Mouse (Mus musculus) layer of hippocampus, postnatal 36 days (tissue): ENCODE data around the gene Parn. TPM values are rescaled to one million over a fixed set of nuclear protein-coding genes. Genes with fewer than 3 reads are reported as not detected.

Source experiments
- DNase-seq, 2 experiments: peaks; one replicate each; pipeline ENCODE4 v3.0.0; 2022
- total RNA-seq, 2 experiments: library from RNA; stranded (reverse); gene quantifications; 2 replicates each; pipeline ENCODE4 v1.2.3; 2021

Gene Parn
- total RNA-seq, 2 experiments from 2014 or later = 24.2 to 25.4 TPM

DNA sequence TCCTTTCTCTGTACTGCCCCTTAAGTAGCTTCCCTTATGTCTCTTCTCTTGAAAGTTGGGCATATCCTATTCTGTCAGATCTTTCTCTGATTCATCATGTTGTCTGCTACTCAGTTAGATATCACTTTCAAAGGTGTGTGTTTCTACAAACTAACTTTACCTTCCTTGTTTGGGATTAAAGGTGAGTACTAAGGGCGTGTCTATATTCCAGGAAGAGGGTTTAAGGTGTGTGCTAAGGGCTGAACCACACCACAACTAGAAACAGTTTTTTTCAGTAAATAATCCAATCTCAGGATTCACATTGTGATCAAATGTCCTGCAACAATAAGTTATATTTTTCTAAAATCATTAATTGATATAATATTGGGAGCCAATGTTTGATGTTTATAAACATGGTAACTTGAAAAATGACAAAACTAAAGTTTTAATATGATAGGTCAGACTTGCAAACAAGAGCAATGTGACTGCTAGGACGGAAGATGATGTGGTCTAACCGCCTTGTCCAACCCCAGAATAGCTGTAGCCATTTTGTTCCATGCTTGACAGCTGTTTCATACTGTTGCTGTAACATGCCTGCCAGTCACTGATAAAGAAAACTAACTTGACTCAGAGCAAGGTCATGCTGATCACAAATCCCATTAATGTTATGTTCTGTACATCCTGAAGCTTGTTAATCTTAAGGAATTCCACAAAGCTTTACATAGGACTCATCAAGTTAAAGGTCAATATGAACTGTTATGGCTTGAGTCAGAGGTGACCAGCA lies 46.0 kb downstream of the Parn start:
- DNase-seq = no peak

DNA sequence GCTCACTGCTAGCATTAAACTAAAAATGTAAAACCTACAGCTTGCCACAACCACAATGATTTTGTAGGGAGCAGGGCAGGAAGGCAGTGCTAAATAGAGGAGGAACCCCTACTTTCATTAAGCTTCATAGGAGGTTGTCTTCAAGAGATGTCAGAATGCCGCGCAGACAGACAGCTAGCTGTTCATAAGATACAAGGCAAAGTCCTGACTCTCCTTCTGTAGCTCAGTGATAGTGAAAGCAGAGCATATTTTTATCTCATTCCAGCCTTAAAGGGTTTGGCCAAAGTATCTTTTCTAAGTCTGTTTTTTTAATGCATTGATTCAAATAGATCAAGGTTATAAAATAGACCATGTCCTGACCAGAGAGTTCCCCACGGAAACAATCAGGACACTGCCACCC lies 47.8 kb downstream of the Parn start:
- no peak for DNase-seq

DNA sequence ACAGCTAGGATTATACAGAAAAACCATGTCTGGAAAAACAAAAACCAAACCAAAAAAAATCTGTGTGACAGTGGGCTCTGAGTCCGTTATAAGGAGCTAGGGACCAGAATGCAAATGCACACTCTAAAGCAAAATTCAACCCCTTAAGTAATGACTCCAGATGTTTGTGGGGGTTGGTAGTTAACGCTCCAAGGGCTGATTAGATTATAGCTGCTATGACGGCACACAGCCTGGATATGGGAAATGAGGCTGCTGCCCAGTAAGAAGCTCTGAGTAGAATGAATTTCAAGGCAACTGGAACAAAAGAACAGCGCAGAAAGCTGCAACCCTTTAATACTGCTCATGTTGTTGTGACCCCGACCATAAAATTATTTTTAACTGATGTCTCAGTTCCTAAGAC lies 52.7 kb downstream of the Parn start:
- no peak for DNase-seq

DNA sequence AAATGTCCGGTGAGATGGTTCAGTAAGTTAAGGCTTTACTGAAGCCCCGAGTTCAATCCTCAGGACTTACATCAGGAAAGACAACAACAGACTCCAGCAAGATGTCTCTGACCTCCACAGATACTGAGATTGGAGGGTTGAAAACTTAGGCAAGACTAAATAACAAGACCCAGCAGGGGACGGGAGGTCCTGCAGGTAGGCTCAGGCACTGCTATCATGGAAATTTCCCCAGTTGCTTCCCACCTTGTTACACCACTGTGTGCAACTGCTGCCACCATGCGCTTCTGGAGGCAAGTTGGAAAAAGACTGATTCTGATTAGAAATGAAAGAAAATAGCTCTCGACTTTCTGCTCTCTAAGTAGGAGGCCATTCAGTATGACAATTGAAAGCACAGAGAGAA lies 55.4 kb downstream of the Parn start:
- no peak for DNase-seq

DNA sequence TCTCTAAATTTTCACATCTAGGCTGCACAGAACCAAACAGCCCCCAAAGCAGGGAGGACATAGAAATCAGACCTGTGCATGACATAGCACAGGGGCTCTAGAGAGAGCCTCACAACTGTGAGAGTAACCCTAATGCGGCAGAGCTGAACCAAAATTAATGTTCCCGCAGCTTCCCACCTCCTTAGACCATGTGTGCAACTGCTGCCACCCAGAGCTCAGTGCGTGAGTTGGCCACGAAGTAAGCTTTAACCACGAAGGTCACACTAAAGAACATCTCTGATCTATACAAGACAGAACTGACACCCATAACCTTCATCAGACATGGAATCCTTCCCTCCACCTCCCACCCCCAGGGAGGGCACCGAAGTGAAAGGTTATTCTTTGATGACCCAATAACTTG lies 55.9 kb downstream of the Parn start:
- no peak for DNase-seq

DNA sequence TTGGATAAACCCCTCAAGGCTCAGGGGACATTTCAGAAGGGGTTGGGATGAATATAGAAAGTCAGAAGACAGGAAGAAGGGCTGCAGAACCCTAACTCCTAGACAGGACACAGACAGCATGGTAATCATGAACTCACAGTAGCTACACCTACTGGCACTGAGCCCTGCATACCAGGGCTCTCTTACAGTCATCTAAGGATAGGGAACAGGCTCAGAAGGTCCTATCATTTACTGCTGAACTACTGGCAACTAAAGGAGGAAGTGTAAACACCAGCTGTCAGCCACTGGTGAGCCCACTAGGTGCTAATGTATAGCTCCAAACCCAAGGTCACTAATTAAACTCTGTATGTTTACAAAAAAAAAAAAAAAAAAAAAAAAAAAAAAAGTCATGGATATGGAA lies 56.6 kb downstream of the Parn start:
- no peak for DNase-seq

DNA sequence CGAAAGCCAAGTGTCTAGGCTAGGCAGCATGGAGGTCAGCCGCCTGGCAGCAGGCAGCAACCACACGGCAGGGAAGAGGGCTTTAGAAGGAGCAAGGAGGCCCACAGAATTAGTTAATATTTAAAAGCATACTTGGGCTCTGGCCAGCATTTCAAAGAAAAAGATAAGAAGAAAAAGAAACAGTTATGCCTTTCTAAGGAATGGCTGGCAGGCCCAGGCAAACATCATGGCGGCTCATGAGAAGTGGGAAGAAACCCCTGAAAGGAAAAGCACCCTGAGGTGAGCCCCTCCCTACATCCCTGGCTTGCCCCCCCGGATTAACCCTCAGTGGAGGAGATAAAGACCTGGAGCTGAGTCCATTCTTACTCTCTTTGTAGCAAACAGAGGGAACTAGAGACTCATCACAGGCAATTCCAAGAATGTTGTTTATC lies 57.0 kb downstream of the Parn start:
- DNase-seq = no peak

DNA sequence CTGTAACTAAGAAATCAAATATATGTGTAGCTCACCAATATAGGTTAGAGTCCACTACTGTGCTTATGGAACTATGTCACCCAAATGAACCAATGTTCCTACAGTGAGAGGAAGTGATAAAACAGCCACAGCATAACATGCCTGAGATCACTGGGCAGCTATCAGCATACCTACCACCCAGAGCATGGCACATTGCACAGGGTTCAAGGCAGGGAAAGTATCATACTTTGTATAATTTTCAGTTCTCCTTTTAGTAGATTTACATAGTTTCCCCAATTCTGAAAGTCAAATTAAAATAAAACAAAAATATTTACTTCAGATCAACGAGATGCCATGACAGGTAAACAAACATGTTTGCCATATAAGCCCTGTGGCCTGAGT lies 59.3 kb downstream of the Parn start:
- DNase-seq = no peak

DNA sequence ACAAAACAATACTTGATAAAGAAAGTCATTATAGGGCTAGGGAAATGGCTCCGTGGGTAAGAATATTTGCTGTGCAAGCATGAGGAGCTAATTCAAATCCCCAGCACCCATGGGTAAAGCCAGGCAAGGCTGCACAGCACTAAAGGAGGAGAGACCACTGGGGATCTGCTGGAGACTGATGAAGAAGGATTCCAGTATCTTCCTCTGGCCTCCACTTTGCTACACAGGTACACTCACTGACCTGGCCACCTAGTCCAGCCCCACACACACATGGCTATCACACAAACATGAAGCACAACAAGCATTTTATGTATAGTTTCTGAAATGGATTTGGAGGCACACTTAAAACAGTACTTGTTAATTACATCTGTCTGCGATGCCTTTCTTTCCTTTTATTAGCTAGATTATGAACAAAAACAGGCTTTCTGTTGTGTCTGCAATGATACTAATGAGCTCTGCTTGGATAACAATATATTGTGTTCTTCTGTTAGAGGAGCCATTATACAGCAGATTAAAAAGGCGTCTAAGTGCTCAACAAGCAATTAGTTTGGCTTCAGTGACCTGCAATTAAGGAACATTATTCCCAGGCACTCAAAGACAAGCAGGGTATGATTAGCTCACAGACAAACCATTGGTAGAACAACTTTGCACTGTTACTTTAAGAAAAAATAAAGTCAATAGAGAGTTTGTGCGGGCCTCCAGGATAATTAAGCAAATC lies 59.8 kb downstream of the Parn start:
- DNase-seq = no peak

DNA sequence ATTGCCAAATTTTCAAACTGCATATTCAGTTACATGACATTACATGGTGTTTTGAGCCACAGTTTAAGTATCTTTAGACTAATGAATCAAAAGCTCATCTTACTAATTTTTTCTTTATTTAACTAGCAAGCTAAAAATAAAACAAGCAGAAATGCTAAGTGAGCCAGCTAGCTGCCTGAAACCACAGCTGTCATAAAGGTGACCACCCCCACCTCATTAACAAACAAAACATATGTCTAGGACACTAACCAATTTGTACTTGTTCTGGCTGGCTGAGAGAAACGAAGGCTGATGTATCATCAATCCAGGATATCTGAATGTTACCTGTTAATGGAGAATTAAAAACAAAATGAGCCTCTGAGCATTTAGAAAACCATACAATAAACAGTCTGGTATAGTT lies 65.2 kb downstream of the Parn start:
- no peak for DNase-seq

DNA sequence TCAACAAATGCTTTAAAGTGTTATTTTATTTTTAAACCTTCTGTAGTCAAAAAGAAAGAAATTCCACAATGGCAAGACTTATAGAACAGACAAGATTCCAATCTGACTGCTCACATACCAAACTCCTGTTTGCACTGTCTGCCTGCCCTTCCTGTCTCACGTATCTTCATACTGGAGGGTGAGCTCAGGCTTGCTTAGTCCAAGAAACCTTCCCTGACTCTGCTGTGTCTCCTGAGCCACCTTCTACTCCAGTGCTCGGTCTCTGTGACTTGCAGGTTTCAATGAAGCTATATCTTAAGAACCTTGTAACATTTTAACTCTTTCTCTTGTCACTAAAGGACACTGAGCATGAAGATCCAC lies 78.9 kb downstream of the Parn start:
- no peak for DNase-seq

DNA sequence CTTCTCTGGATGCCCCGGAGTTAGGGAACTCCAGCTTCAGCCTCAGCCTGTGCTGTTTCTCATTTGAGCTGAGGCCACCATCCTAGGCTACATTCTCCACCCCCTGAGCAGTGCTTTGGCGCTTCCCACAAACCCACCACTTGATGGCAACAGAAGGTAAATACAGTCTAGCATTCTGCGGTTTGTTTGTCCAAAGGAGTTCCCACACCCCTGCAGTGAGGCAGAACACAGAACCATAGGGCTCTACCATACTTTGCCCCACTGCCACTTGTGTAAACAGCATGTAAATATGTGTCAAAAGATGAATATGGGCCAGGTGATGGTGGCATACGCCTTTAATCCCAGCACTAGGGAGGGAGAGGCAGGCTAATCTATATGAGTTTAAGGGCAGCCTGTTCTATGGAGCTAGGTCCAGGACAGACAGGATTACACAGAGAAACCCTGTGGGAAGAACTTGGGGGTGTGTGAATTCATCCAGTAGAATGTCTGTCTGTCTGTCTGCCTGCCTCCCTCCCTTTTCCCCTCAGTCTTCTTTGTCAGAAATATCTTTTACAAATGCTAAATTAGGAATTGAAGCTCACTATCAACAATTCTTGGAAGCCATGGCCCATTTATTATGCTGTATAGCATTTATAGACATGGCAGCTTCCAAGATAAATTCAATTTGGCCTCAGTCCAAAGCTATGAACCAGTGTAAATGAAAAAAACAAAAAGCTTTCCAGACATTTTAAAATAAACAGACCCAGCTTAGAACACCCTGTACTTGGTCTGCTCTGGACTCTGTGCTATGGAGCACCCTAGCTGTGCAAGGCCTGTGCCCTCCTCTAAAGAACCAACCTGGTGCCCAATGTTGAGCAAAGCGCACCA lies 79.6 kb downstream of the Parn start:
- DNase-seq = no peak

DNA sequence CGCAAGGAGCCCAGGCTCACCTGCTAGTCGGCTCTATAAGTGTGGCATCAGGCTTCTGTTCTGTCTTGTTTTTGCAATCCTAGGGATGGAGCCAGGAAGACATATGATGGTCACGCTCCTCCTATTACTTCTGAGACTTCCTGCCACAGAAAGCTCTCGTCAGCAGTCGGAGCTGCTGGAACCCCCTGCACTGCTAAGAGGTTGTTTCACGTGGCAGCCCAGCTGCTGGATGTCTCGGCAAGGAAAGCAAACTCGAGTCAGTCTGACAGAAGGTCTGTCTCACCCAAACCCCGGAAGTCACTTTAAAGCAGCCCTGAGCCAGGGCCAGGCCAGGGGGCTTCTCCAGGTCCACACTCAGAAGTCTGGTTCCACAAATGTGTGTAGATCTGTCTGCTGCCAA lies 82.7 kb downstream of the Parn start:
- no peak for DNase-seq

DNA sequence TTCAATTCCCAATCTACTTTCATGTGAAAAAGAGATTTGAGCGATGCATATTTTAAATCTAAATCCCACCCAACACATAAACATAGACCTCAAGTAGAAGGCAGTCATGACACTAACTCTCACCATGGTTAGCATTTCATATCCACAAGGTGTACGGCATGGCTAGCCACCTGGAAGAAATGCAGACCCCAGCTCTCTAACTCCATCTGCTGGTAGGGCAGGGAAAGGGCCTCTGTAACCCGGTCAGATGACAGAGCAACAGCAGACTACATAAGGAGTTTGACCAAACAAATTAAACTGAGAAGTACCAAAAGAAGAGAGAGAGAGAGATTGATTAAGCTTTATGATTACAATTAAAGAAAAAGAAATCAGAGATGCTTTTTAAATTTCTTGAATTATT lies 87.2 kb downstream of the Parn start:
- no peak for DNase-seq

DNA sequence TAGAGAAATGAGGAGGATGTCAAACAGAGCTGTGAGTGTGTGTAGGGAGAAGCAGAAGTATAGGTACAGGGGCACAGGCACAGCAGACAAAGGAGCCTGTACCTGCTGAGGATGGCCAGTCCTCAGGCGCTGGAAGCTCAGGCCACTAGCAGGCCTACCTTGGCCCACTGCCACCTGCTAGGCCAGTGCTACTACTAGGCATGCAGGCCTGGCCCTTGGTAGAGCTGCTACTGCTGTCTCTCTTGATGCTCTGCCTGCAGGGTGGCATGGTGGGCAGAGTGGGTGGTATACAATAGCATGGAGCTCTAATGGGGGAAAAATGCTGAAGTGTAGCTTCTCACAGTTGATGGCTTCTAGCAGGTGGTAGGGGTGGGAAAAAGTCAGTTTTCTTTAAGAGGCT lies 88.0 kb downstream of the Parn start:
- DNase-seq = no peak

DNA sequence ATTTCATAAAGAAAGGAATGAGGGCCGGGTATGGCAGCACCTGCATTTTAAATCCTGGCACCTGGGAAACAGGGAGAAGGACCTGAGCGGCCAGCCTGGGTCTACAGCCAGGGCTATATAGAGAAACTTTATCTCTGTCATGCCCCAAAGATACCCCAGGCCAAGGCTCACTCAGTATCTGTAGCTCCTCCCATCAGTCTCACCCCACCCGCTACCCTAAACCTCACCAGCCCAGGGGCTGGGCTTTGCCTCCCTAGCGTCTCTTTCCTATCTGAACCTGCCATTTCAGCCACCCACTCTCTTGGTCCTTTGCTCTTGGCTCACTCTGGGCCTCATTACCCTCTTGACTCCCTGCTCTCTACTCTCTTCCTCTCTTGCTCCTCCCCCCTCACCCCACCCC lies 92.7 kb downstream of the Parn start:
- no peak for DNase-seq

DNA sequence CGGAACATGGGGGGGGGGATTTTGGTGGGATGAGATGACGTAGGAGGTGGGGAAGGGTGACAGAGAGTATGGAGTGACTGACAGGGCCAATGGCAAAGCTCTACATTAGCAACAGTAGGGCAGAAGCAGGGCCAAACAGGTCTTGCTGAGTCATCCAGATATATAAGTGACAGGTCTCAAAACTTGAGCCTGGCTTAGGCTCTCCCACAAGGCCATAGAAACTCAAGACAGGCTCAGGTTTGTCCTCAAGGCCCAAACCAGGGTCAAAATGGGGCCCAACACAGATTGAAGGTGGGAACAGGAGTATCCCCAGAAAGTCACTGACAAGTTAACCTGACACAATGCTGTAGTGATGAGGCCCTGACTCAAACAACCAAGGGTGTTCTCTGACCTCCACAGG lies 99.7 kb downstream of the Parn start:
- no peak for DNase-seq

DNA sequence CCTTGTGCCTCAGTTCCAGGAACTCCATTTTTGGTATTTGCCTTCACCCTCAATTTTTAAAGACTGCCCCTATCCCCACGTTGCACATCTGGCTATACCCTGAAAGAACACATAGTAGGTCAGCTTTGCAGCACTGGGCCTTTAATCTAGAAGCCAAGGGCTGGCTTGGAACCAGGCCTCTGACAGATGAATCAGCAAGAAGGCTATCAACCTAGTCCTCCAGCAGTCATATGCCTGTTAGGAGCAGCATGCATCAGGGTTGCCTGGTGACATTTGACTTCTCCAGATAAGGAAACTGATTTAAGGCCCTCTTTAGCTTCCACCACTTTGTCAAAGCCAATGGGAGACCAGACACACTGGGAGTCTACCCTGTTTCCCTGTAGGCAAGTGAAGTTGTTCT lies 100.4 kb downstream of the Parn start:
- DNase-seq = no peak

DNA sequence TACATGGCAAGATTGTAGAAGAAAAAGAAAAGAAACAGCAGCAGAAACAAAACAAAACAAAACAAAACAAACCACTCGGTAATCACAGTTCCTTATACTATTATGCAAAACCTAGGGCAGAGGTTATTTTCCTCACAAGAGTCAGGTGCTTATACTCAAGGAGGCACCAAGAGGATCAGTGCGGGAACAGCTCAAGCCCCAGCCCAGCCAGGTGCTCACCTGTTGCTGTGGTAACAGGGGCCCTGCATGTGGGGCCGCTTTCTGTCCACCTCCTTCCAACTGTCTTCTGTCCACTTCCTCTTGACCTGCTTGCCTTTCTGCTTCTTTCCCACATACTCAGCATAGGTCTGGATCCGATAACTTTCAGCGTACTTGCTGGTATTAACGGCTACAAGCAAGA lies 101.6 kb downstream of the Parn start:
- no peak for DNase-seq

DNA sequence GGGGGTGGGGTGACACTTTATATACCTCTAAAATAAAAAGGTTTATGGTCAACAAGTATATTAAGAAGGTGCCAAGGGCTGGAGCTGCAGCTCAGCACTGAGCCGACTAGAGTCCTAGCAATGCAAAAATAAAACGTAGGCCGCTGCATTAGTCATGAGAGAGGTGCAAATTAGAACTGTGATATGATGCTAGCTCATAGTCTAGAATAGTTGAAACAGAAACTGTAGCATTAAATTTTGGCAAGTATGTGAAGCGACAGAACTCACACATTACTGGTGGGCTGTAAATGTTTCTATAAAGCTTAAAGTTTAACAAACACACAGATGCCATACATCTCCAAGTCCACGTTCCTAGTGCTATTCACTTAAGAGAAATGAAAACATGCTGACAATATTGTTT lies 102.7 kb downstream of the Parn start:
- DNase-seq = no peak

DNA sequence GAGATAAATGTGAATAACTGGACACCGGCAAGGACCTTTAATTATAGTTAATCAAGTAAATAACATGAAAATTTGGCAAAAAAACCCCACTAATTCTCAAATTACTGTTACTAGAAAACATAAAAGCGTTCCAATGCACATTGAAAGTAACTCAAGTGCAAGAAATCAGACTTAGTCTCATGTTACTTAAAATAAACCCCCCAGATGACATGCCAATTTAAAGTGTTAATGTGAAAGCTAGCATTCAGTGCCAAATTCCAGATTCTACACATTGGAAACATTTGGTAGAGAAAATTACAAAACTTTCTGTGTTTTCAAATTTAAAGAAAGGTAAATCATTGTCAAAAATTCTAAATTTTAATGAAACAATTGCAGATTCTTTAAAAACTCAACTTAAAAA lies 110.2 kb downstream of the Parn start:
- no peak for DNase-seq

DNA sequence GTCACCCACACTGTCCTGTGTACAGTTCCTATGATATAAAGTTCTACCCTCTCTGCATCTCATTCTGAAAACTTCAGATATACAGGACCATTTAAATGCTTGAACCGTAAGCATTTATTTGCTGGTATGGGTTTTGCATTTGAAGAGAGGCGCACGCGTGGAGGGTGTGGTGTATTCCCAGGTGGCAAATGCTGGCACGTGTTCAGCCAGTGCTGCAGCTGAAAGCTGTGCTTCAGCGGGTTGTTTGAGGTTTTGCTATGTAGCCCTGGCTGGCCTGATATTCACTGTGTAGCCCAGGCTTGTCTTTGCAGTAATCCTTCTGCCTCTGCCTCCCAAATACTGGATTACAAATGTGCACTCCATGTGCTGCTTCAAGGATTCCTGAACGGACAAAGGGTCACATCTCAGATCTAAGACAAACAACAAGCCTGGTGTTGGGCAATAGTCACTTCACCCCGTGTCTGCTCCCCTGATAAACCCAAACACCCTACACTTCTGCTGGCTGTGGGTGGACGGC lies 111.0 kb downstream of the Parn start:
- no peak for DNase-seq

DNA sequence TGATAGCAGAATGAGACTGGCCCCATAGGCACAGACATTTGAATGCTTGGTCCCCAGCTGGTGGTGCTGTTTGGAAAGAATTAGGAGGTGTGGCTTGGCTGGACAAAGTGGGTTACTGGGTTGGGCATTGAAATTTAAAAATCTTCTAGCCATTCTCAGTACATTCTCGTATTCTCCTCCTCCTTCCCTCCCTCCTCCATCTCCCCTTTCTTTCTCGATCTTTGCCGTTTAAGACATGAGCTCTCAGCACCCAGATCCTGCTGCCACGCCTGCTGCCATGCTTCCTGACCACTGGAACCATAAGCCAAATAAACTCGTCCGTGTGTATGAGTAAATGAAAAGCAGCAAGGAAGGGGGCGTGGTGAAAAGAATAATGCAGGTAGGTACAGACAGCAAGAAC lies 111.5 kb downstream of the Parn start:
- no peak for DNase-seq
